Mouse (Mus musculus): ENCODE measurements around the gene Ppm1l. TPM values are rescaled to one million over a fixed set of nuclear protein-coding genes. Genes with fewer than 3 reads are reported as not detected.
"Not testable (repeated sequence)": the region's sequence is repeated elsewhere in the genome, so short reads cannot be mapped to it uniquely, and the experiment has no call there.

The Ppm1l gene
- polyA plus RNA-seq, 1 experiment: 6.8 TPM

- TF ChIP-seq E2F4 (IDR thresholded peaks at IDR 0.05; ENCODE audit: insufficient read depth): no peak
- no peak for TF ChIP-seq TCF3 (IDR thresholded peaks at IDR 0.05; ENCODE audit: insufficient read length, low read depth)
- TF ChIP-seq POLR2AphosphoS2 (IDR thresholded peaks at IDR 0.05; ENCODE audit: insufficient read length, low read depth): no peak
- no peak for TF ChIP-seq MYOG (IDR thresholded peaks at IDR 0.05; ENCODE audit: control insufficient read depth in 1 of 3, insufficient read depth in 1 of 3, insufficient read length in 2 of 3, low read depth in 2 of 3)
- TF ChIP-seq REST (IDR thresholded peaks at IDR 0.05; ENCODE audit: insufficient read depth, insufficient read length): no peak
- TF ChIP-seq POLR2A (IDR thresholded peaks at IDR 0.05; ENCODE audit: insufficient read length, low read depth): no peak
- no peak for TF ChIP-seq MAX (IDR thresholded peaks at IDR 0.05; ENCODE audit: low read depth)
- TF ChIP-seq SRF (IDR thresholded peaks at IDR 0.05; ENCODE audit: control insufficient read depth, insufficient read length, low read depth): no peak
- no peak for TF ChIP-seq CEBPB (IDR thresholded peaks at IDR 0.05; ENCODE audit: insufficient read depth, poor library complexity, severe bottlenecking)
- TF ChIP-seq MYOD1 (IDR thresholded peaks at IDR 0.05; ENCODE audit: control insufficient read depth in 1 of 3, insufficient read length in 2 of 3, low read depth in 2 of 3): no peak
- TF ChIP-seq TCF12 (IDR thresholded peaks at IDR 0.05; ENCODE audit: insufficient read depth, poor library complexity, severe bottlenecking): no peak
- no peak for TF ChIP-seq USF1 (IDR thresholded peaks at IDR 0.05; ENCODE audit: low read depth)
- Histone ChIP-seq H3K79me2 (ENCODE audit: control insufficient read depth, insufficient read depth) (no peaks in the 10 kb centered on the region), H3K36me3 (ENCODE audit: control insufficient read depth, insufficient read depth) (no peaks in the 10 kb centered on the region), H3K27me3 (ENCODE audit: control insufficient read depth, insufficient read depth, insufficient read length) (no peaks in the 10 kb centered on the region), H3ac (ENCODE audit: control insufficient read depth, insufficient read length) (no peak overlapping the region), H3K4me3 (no peak overlapping the region), H3K4me2 (ENCODE audit: low read depth) (no peak overlapping the region)
Measured at GRCm38 (mm10) chr3:69374983-69375382, 58.3 kb downstream of the Ppm1l start.

DNA sequence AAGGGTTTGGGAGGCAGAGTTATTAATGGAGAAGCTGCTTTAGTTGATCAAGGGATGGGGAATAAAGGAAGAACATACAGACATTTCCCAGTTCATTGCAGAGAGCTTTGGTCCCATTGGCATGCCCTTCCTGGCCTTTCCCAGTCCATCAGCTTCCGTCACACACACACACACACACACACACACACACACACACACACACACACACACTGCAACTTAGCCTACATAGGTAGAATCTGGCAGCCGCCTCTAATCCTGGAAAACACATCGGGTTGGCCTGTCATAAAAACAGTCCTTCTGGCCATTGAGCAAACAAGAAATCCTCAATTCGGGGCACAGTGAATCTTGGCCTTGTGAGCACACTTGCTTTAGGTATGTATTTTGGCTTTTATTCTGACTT lies 64.6 kb downstream of the Ppm1l start:
- Histone ChIP-seq H3K79me2 (ENCODE audit: control insufficient read depth, insufficient read depth) (no peaks in the 10 kb centered on the region), H3K4me2 (ENCODE audit: low read depth) (no peak overlapping the region), H3K27me3 (ENCODE audit: control insufficient read depth, insufficient read depth, insufficient read length) (no peaks in the 10 kb centered on the region), H3ac (ENCODE audit: control insufficient read depth, insufficient read length) (no peak overlapping the region), H3K36me3 (ENCODE audit: control insufficient read depth, insufficient read depth) (no peaks in the 10 kb centered on the region), H3K4me3 (no peak overlapping the region)
- TF ChIP-seq CEBPB (IDR thresholded peaks at IDR 0.05; ENCODE audit: insufficient read depth, poor library complexity, severe bottlenecking) (no peak), TCF3 (IDR thresholded peaks at IDR 0.05; ENCODE audit: insufficient read length, low read depth) (no peak), POLR2AphosphoS2 (IDR thresholded peaks at IDR 0.05; ENCODE audit: insufficient read length, low read depth) (no peak), MYOD1 (IDR thresholded peaks at IDR 0.05; ENCODE audit: control insufficient read depth in 1 of 3, insufficient read length in 2 of 3, low read depth in 2 of 3) (no peak), E2F4 (IDR thresholded peaks at IDR 0.05; ENCODE audit: insufficient read depth) (no peak), SRF (IDR thresholded peaks at IDR 0.05; ENCODE audit: control insufficient read depth, insufficient read length, low read depth) (no peak)

DNA sequence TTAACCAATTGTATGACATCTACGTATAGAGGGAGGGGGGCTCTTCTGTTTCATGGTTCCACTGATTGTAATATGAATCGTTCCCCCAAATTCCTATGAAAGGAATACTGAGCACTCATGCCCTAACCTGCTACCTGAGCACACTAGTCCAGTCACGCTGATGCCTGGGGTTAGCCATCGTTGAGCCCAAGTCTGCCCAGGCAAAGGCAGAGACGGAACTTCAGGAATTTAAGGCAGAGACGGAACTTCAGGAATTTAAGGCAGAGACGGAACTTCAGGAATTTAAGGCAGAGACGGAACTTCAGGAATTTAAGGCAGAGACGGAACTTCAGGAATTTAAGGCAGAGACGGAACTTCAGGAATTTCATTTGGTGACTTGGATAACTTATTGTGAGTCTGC lies 75.2 kb downstream of the Ppm1l start:
- H3K36me3 ChIP-seq (ENCODE audit: control insufficient read depth, insufficient read depth); H3K4me3 ChIP-seq; H3K79me2 ChIP-seq (ENCODE audit: control insufficient read depth, insufficient read depth); H3K27me3 ChIP-seq (ENCODE audit: control insufficient read depth, insufficient read depth, insufficient read length); H3K4me2 ChIP-seq (ENCODE audit: low read depth); H3ac ChIP-seq (ENCODE audit: control insufficient read depth, insufficient read length): not testable (repeated sequence)

- Histone ChIP-seq H3K4me3 (no peak overlapping the region), H3K36me3 (ENCODE audit: control insufficient read depth, insufficient read depth) (no peaks in the 10 kb centered on the region), H3ac (ENCODE audit: control insufficient read depth, insufficient read length) (no peak overlapping the region), H3K27me3 (ENCODE audit: control insufficient read depth, insufficient read depth, insufficient read length) (no peaks in the 10 kb centered on the region), H3K4me2 (ENCODE audit: low read depth) (no peak overlapping the region), H3K79me2 (ENCODE audit: control insufficient read depth, insufficient read depth) (no peaks in the 10 kb centered on the region)
- TF ChIP-seq MYOD1 (IDR thresholded peaks at IDR 0.05; ENCODE audit: control insufficient read depth in 1 of 3, insufficient read length in 2 of 3, low read depth in 2 of 3) (no peak), MYOG (IDR thresholded peaks at IDR 0.05; ENCODE audit: control insufficient read depth in 1 of 3, insufficient read depth in 1 of 3, insufficient read length in 2 of 3, low read depth in 2 of 3) (no peak), SRF (IDR thresholded peaks at IDR 0.05; ENCODE audit: control insufficient read depth, insufficient read length, low read depth) (no peak), TCF12 (IDR thresholded peaks at IDR 0.05; ENCODE audit: insufficient read depth, poor library complexity, severe bottlenecking) (no peak), REST (IDR thresholded peaks at IDR 0.05; ENCODE audit: insufficient read depth, insufficient read length) (no peak), TCF3 (IDR thresholded peaks at IDR 0.05; ENCODE audit: insufficient read length, low read depth) (no peak), USF1 (IDR thresholded peaks at IDR 0.05; ENCODE audit: low read depth) (no peak), POLR2A (IDR thresholded peaks at IDR 0.05; ENCODE audit: insufficient read length, low read depth) (no peak), E2F4 (IDR thresholded peaks at IDR 0.05; ENCODE audit: insufficient read depth) (no peak), CEBPB (IDR thresholded peaks at IDR 0.05; ENCODE audit: insufficient read depth, poor library complexity, severe bottlenecking) (no peak), MAX (IDR thresholded peaks at IDR 0.05; ENCODE audit: low read depth) (no peak), POLR2AphosphoS2 (IDR thresholded peaks at IDR 0.05; ENCODE audit: insufficient read length, low read depth) (no peak)
Measured at GRCm38 (mm10) chr3:69392298-69392697, 75.6 kb downstream of the Ppm1l start.

DNA sequence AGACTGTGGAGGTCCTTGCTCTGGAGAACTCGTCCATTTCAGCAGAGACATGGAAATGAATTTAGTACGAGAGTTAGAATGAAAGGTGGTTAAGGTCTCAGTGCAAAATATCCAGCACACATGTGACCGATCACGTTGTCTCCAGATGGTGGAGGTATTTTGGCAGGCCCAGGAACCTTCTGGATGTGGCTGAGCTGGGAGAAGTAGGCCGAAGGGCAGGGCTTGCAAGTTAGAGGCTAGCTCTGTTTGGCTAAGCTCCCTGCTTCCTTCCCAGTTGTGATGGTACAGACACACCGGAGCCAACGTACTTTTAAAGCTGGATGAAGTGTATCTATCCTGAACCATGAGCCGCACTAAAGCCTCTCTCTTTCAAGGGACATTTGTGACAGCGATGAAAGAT lies 76.4 kb downstream of the Ppm1l start:
- TF ChIP-seq POLR2A (IDR thresholded peaks at IDR 0.05; ENCODE audit: insufficient read length, low read depth) (no peak), POLR2AphosphoS2 (IDR thresholded peaks at IDR 0.05; ENCODE audit: insufficient read length, low read depth) (no peak)

More for the DNA sequence above, 76.4 kb downstream of the Ppm1l start:
- Histone ChIP-seq H3K79me2 (ENCODE audit: control insufficient read depth, insufficient read depth) (no peaks in the 10 kb centered on the region), H3K27me3 (ENCODE audit: control insufficient read depth, insufficient read depth, insufficient read length) (no peaks in the 10 kb centered on the region), H3K36me3 (ENCODE audit: control insufficient read depth, insufficient read depth) (no peaks in the 10 kb centered on the region), H3K4me3 (no peak overlapping the region), H3K4me2 (ENCODE audit: low read depth) (no peak overlapping the region), H3ac (ENCODE audit: control insufficient read depth, insufficient read length) (no peak overlapping the region)

Measured in myocyte (in vitro differentiated cells).